Comparison of ENCODE assay signal across 8 mouse cellular contexts in the genomic region with DNA sequence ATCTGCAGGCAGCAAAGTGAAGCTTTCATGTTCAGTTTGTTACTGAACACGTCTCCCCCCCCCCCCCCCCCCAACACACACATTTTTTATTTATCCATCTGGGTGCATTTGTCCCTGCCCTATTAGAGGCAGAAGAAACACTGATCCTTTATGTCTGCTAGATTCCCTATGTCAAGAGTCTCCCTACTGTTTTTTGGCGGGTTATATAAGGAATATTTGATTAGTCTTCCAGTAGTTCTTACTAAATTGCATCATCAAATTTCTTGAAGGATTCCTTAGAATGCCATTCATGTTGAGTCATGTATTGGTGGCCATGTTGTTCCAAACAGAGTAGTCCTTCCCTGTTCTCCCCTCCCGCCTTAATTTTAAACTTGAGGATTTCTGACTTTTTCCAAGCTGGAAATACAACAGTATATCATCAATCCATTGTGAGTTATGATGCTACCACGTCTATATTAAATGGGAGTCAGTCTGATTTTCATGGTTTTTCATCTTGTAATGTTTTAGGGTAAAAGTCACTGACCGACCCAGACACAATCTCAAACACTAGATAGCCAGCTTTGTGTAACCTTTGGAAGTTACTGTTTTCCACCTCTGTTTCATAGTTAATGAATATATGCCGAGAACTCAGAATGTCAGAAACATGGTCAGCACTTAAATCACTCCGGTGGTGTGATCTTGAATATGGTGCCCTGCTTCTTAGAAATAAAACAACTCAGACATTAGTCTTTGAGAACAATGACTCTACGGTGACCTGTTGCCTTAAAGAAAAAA. TPM values are rescaled to one million over a fixed set of nuclear protein-coding genes. Genes with fewer than 3 reads are reported as not detected.
DNase-seq lines count a peak whose midpoint lies in the region; ATAC-seq lines count a peak whose summit lies in the region.
"Had no signal": no experiment of that assay in that cellular context is flagged by ENCODE, and none has a peak within 500 bp of the region (broad histone marks: within the 10 kb centered on the region; RNA-seq: fewer than 3 reads in every experiment).

No protein-coding gene starts in this region.

- peak overlapping the region; percentile 75; the same call in 1 of the 2 replicates for H3K4me3 ChIP-seq in neural tube, embryonic 11.5 days (ENCODE audit: low read depth, low read length)
- peak overlapping the region; percentile 93 for H3K4me3 ChIP-seq in forebrain, embryonic 12.5 days (replicated peaks)
- peak overlapping the region; percentile 100 for H3K4me3 ChIP-seq in liver, embryonic 12.5 days

- H3K9me3 ChIP-seq in neural tube, embryonic 11.5 days (ENCODE audit: control insufficient read depth, low read length) = no peaks in the 10 kb centered on the region
- H3K9me3 ChIP-seq in forebrain, embryonic 12.5 days = no peaks in the 10 kb centered on the region
- no peaks in the 10 kb centered on the region for H3K9me3 ChIP-seq in liver, embryonic 12.5 days (replicated peaks)

- WGBS in neural tube, embryonic 11.5 days = 74% methylated on average over 8 of the region's 8 CpGs
- WGBS in forebrain, embryonic 12.5 days = 77% methylated on average over 8 of the region's 8 CpGs
- WGBS in liver, embryonic 12.5 days (ENCODE audit: insufficient replicate concordance) = 22% methylated on average over 8 of the region's 8 CpGs

- H3K9ac ChIP-seq in neural tube, embryonic 11.5 days (ENCODE audit: low read length) = no peak overlapping the region
- H3K9ac ChIP-seq in forebrain, embryonic 12.5 days = peak overlapping the region; percentile 83; the same call in 1 of the 2 replicates
- H3K9ac ChIP-seq in liver, embryonic 12.5 days = peak overlapping the region; percentile 100

- peaks cover 5% of the 10 kb centered on the region; the same call in 1 of the 2 replicates for H3K36me3 ChIP-seq in neural tube, embryonic 11.5 days (ENCODE audit: control insufficient read depth, insufficient read depth, low read length)
- H3K36me3 ChIP-seq in forebrain, embryonic 12.5 days (replicated peaks) = peaks cover 22% of the 10 kb centered on the region
- H3K36me3 ChIP-seq in liver, embryonic 12.5 days = peaks cover 49% of the 10 kb centered on the region

- H3K27me3 ChIP-seq in neural tube, embryonic 11.5 days (ENCODE audit: control insufficient read depth, insufficient read depth, low read length) = no peaks in the 10 kb centered on the region
- H3K27me3 ChIP-seq in forebrain, embryonic 12.5 days = no peaks in the 10 kb centered on the region
- no peaks in the 10 kb centered on the region for H3K27me3 ChIP-seq in liver, embryonic 12.5 days (replicated peaks)

- H3K4me2 ChIP-seq in neural tube, embryonic 11.5 days (ENCODE audit: low read depth) = peak overlapping the region; percentile 88
- peak overlapping the region; percentile 72 for H3K4me2 ChIP-seq in forebrain, embryonic 12.5 days
- H3K4me2 ChIP-seq in liver, embryonic 12.5 days = peak overlapping the region; percentile 73

- H3K27ac ChIP-seq in neural tube, embryonic 11.5 days (ENCODE audit: low read depth, low read length) = no peak overlapping the region
- no peak overlapping the region for H3K27ac ChIP-seq in forebrain, embryonic 12.5 days
- H3K27ac ChIP-seq in liver, embryonic 12.5 days = peak overlapping the region; percentile 100

- DNase-seq in neural tube, embryonic 11.5 days (ENCODE audit: low spot score) = no peak
- DNase-seq in neural tube, embryonic 10.5 days (ENCODE audit: extremely low spot score, low spot score) = no peak
- DNase-seq in ovary, postnatal 36 days (ENCODE audit: low spot score) = no peak
- no peak for DNase-seq in frontal cortex, adult 2 months (ENCODE audit: extremely low spot score in 1 of 2, low spot score in 1 of 2)

- ATAC-seq in neural tube, embryonic 11.5 days (ENCODE audit: insufficient read depth, low FRiP score, low TSS enrichment) = no peak
- no peak for ATAC-seq in forebrain, embryonic 12.5 days (ENCODE audit: low FRiP score)
- ATAC-seq in liver, embryonic 12.5 days = no peak
- ATAC-seq in activated CD4-positive, CD25-positive, alpha-beta regulatory T cell, adult 4 months = no peak

- H3K4me1 ChIP-seq in neural tube, embryonic 11.5 days (ENCODE audit: control insufficient read depth, insufficient read depth, low read length) = no peaks in the 10 kb centered on the region
- peaks cover 10% of the 10 kb centered on the region for H3K4me1 ChIP-seq in forebrain, embryonic 12.5 days
- H3K4me1 ChIP-seq in liver, embryonic 12.5 days = peaks cover 66% of the 10 kb centered on the region

RNA-seq across cellular contexts. Expression of gene Cpox, which starts 1.3 kb away (rescaled TPM):
- 22.3 and 23.1 TPM in 2 replicates for polyA plus RNA-seq in neural tube, embryonic 11.5 days (2014; fragmentation: Nextera tagmentation; extraction: Ambion mirVana)
- polyA plus RNA-seq in forebrain, embryonic 12.5 days (2016; fragmentation: Nextera tagmentation; extraction: Ambion mirVana) = 13.9 and 18.4 TPM in 2 replicates
- polyA plus RNA-seq in liver, embryonic 12.5 days (2016; fragmentation: Nextera tagmentation; extraction: Ambion mirVana) = 692 and 703 TPM in 2 replicates
- polyA plus RNA-seq in frontal cortex, adult 2 months (2012; rRNA removed) = 26.8 and 27.6 TPM in 2 replicates
- 10 to 100 TPM; 34.0 to 37.2 TPM for polyA plus RNA-seq in activated CD4-positive, CD25-positive, alpha-beta regulatory T cell, adult 4 months (2017; shearing (Covaris generic))

RNA-seq across cellular contexts. Expression of gene E330017A01Rik, which starts 32.9 kb away (rescaled TPM):
- polyA plus RNA-seq in neural tube, embryonic 11.5 days (2014; fragmentation: Nextera tagmentation; extraction: Ambion mirVana) = not detected in 2 replicates
- not detected in 2 replicates for polyA plus RNA-seq in forebrain, embryonic 12.5 days (2016; fragmentation: Nextera tagmentation; extraction: Ambion mirVana)
- polyA plus RNA-seq in liver, embryonic 12.5 days (2016; fragmentation: Nextera tagmentation; extraction: Ambion mirVana) = not detected in 2 replicates
- polyA plus RNA-seq in frontal cortex, adult 2 months (2012; rRNA removed) = not detected in 2 replicates
- not detected for polyA plus RNA-seq in activated CD4-positive, CD25-positive, alpha-beta regulatory T cell, adult 4 months (2017; shearing (Covaris generic))
- polyA plus RNA-seq: small intestine, adult 2 months had no signal

RNA-seq across cellular contexts. Expression of gene Gpr15, which starts 47.5 kb away (rescaled TPM):
- not detected in 2 replicates for polyA plus RNA-seq in neural tube, embryonic 11.5 days (2014; fragmentation: Nextera tagmentation; extraction: Ambion mirVana)
- polyA plus RNA-seq in forebrain, embryonic 12.5 days (2016; fragmentation: Nextera tagmentation; extraction: Ambion mirVana) = 0.11 and 0.12 TPM in 2 replicates
- polyA plus RNA-seq in liver, embryonic 12.5 days (2016; fragmentation: Nextera tagmentation; extraction: Ambion mirVana) = not detected in 2 replicates
- polyA plus RNA-seq in frontal cortex, adult 2 months (2012; rRNA removed) = 0.04 TPM in 1 of 2 replicates, not detected in the other
- 10 to 100 TPM; 22.6 to 23.4 TPM for polyA plus RNA-seq in activated CD4-positive, CD25-positive, alpha-beta regulatory T cell, adult 4 months (2017; shearing (Covaris generic))
- polyA plus RNA-seq: small intestine, adult 2 months had no signal

RNA-seq across cellular contexts. Expression of gene Gm813, which starts 54.6 kb away (rescaled TPM):
- polyA plus RNA-seq in neural tube, embryonic 11.5 days (2014; fragmentation: Nextera tagmentation; extraction: Ambion mirVana) = not detected in 2 replicates
- polyA plus RNA-seq in forebrain, embryonic 12.5 days (2016; fragmentation: Nextera tagmentation; extraction: Ambion mirVana) = not detected in 2 replicates
- polyA plus RNA-seq in liver, embryonic 12.5 days (2016; fragmentation: Nextera tagmentation; extraction: Ambion mirVana) = not detected in 2 replicates
- not detected in 2 replicates for polyA plus RNA-seq in frontal cortex, adult 2 months (2012; rRNA removed)
- not detected for polyA plus RNA-seq in activated CD4-positive, CD25-positive, alpha-beta regulatory T cell, adult 4 months (2017; shearing (Covaris generic))
- polyA plus RNA-seq: small intestine, adult 2 months had no signal

RNA-seq across cellular contexts. Expression of gene Cldnd1, which starts 56.3 kb away (rescaled TPM):
- polyA plus RNA-seq in neural tube, embryonic 11.5 days (2014; fragmentation: Nextera tagmentation; extraction: Ambion mirVana) = 132 and 136 TPM in 2 replicates
- polyA plus RNA-seq in forebrain, embryonic 12.5 days (2016; fragmentation: Nextera tagmentation; extraction: Ambion mirVana) = 104 and 115 TPM in 2 replicates
- polyA plus RNA-seq in liver, embryonic 12.5 days (2016; fragmentation: Nextera tagmentation; extraction: Ambion mirVana) = 41.3 and 41.8 TPM in 2 replicates
- 119 and 121 TPM in 2 replicates for polyA plus RNA-seq in frontal cortex, adult 2 months (2012; rRNA removed)
- 100 to 1,000 TPM; 229 to 255 TPM for polyA plus RNA-seq in activated CD4-positive, CD25-positive, alpha-beta regulatory T cell, adult 4 months (2017; shearing (Covaris generic))

Comparison
In these comparisons a context has a peak if more than half of its experiments do, and no peak if none do; other contexts are left out.
1. RNA of gene Cpox, which starts 1.3 kb away (polyA plus RNA-seq): 692 to 703 TPM in liver, embryonic 12.5 days; 34.0 to 37.2 TPM in activated CD4-positive, CD25-positive, alpha-beta regulatory T cell, adult 4 months, 26.8 to 27.6 TPM in frontal cortex, adult 2 months, 22.3 to 23.1 TPM in neural tube, embryonic 11.5 days and 13.9 to 18.4 TPM in forebrain, embryonic 12.5 days; every median in the first group is over 10 times any median in the second.
2. RNA of gene Gpr15, which starts 47.5 kb away (polyA plus RNA-seq): 22.6 to 23.4 TPM in activated CD4-positive, CD25-positive, alpha-beta regulatory T cell, adult 4 months; 0.11 to 0.12 TPM in forebrain, embryonic 12.5 days, not detected in liver, embryonic 12.5 days, 0.04 TPM in frontal cortex, adult 2 months and not detected in neural tube, embryonic 11.5 days; every median in the first group is over 10 times any median in the second.
3. Peak in every context shown above with its lines, with median percentiles within 50 percentile points of each other: H3K4me2 ChIP-seq and H3K4me3 ChIP-seq.